Mouse (Mus musculus): Measurements from ENCODE around the gene Olfr317.
"Not testable (repeated sequence)": the region's sequence is repeated elsewhere in the genome, so short reads cannot be mapped to it uniquely, and the experiment has no call there.

Olfr317 gene

DNA sequence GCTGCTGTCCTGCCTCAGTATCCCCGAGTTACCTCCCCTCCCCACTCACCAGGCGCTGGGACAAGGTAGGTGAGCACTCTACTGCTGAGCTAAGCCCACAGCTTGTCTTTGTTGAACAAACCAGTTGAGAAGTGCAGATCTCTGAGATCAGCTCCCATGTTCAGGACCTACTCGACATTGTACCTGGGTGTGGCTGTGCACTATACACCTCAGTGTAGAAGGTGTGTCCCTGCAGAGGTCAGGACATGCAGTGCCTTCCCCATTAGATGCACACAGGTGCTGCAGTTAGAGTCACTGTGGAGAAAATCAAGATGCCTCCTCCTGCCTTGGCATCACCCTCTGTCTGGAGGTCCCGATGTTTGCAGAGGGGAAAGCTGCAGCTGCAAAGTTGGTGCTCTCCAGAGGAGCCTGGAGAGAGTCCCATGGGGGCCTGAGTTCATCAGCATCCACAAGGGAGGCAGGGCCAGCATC is at the start of gene Olfr317:
Gene Olfr317, minus strand, starts transcription at position 421 of the 471 bp plus-strand sequence.
- no peak for DNase-seq (ENCODE audit: low spot score in 2 of 2)

DNA sequence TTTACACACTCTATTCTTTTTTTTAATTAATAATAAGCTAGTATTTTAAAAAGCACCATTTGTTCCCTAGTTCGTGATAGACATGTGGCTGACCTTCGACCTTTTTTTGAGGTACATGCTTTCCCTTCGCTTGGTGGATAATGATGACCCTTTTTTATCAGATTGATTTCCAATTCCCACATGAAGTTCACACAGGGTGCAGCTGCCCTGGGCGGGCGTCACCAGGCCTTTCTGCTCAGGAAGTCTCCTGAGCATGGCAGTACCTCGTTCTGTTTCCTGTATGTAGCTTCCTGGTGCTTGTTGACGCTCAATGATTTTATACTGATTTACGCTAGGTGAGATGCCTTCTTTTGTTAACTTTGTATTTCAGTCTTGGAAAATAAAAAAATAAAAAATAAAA is 49.3 kb upstream of the Olfr317 start:
- DNase-seq (ENCODE audit: low spot score in 2 of 2), result no peak

- no peak for DNase-seq (ENCODE audit: low spot score in 2 of 2)
Measured at GRCm38 (mm10) chr11:58787651-58788050, 48.6 kb upstream of the Olfr317 start.

GRCm38 (mm10) chr11:58784182-58784581 is 45.2 kb upstream of the Olfr317 start:
- peak in 1 of 2 experiments; percentile 20 for DNase-seq (ENCODE audit: low spot score in 2 of 2)

DNA sequence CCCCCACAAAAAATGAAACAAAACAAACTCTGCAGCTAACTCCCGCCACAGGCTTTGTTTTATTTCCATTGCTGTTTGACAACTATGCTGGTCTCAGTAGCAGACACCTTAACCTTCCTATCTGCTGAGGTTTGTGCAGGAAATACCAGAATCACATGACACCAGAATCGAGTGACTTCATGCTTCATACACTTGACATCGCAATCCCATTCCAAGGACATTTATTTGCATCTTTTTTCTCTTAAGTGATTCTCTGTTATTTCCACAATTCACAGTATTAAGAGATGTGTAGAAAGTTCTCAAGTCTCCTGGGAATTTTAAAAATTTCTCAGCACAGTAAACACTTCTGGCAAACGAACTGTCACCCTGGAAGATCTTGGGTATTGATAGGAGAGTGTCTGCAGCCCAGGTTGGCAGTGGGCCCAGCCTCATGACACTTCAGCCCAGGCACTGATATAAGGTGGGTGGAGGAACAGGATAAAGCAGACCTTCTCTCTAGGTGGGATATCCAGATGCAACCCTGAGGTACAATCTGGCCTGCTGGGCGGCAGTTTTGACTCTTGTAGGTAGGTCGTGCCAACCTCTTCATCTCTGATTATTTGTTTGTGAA is 43.6 kb upstream of the Olfr317 start, which contains the start of gene Olfr314:
Gene Olfr314, plus strand, starts transcription at position 473 of the 610 bp plus-strand sequence.
- DNase-seq (ENCODE audit: low spot score in 2 of 2), result no peak

DNA sequence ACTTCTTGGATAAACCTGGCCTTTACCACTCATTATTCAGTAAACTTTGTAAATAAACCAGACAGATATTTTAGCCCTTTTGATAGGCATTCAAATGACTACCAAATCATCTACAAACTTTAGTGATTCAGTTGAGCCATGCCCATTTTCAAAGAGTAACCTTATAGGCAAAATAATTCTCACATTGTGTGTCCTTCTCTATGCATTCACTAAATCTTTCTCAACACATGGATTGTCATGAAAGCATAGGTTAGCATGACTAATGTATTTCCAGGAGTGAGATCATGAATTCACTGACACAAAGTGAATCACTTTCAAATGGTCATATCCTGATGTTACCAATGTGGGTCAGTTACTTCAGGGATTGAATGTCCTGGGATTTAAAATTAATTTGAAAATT is 33.9 kb upstream of the Olfr317 start, which contains the start of gene Olfr315:
Gene Olfr315, plus strand, starts transcription at position 301 of the 400 bp plus-strand sequence.
- no peak for DNase-seq (ENCODE audit: low spot score in 2 of 2)

DNA sequence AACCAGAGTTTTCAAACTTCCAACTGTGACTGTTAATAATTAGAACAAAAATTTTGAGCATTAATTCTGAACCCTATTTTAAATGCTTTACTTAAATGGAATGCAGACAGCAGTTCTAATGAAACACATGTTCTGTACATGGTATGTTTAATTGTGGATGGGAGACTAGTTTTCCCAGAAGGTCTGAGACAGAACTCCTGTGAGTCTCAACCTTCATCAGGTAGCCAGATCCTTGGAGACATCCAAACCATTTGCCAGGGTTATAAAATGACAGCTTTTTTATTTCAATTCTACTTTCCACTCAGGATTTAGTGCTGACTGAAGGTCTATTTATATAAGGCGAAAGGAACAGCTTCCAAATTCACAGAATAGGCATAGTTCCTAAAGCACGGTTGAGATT is 13.4 kb upstream of the Olfr317 start, which contains the start of gene Olfr316:
Gene Olfr316, plus strand, starts transcription at position 301 of the 400 bp plus-strand sequence.
- DNase-seq (ENCODE audit: low spot score in 2 of 2), result no peak

- not testable (repeated sequence) for DNase-seq (ENCODE audit: low spot score in 2 of 2)
Measured at GRCm38 (mm10) chr11:58751096-58751495, 12.1 kb upstream of the Olfr317 start.

DNA sequence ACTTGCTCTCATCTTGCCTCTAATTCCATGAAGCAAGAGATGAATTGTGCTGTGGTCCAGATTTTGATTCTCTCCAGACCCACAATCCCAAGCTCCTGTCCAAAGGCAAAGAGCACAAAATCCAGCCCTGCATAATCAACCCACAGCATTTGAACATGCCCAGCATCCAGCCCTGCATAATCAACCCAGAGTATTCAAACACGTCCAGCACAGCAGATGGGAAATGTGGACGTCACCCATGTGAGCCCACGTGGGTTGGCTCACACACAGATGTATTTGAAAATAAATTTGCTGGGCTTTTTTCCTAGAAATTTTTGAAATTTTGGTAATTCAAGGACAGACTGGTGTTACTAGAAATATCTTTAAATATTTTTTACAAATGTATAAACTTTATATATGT is 5.6 kb downstream of the Olfr317 start:
- DNase-seq (ENCODE audit: low spot score in 2 of 2), result no peak

DNA sequence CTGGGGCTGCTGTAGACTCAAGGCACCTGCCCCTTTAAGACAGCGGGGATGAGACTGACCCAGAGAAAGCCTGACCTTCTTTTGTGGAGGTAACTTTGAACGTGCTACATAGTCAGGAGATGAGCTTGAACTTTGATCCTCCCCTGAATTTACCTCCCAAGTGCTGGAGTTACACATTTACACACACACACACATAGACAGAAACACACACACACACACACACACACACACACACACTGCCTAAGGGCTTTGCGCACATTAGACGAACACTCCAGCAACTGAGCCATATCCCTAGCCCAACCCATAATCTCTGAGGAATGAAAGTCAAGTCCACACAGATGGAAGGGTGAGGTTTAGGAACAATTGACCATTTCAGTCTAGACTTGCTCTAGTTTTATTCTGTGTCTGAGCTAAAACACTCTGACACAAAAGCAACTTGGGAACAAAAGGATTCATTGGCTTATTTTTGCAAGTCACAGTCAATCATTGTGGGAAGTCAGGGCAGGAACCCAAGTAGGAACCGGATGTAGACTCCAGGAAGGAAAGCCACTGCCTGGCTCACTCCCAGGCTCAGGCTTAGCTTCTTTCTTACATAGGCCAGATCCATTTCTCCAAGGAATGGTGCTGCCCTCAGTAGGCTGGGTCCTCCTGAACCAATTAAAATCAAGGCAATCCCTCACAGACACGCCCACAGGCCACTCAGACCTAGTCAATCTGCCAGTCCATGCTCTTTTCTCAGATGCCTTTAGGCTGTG is 10.9 kb downstream of the Olfr317 start:
- DNase-seq (ENCODE audit: low spot score in 2 of 2), result not testable (repeated sequence)

GRCm38 (mm10) chr11:58723914-58724313 is 15.1 kb downstream of the Olfr317 start, which contains the start of gene Olfr318:
Gene Olfr318, minus strand, starts transcription at chr11:58724014.
- DNase-seq (ENCODE audit: low spot score in 2 of 2), result no peak

DNA sequence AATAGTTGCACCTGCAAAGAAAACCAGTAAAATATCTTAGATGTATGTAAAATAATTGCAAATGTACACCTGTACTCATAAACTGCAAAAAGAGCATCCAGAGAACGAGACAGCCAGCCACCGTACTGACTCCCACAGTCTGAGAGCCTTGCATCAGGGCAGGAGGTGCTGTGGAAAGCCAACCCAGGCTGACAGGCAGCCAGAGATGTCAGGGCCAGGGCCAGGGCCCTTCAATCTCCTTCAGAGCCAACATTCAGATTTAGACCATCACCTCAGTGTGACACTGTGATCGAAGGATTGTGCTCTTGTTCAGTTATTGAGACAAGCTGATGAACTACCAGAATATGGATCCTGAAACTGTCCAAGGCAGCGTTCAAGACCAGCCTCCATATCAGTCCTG is 19.3 kb downstream of the Olfr317 start:
- no peak for DNase-seq (ENCODE audit: low spot score in 2 of 2)

GRCm38 (mm10) chr11:58717723-58718122 is 21.3 kb downstream of the Olfr317 start:
- not testable (repeated sequence) for DNase-seq (ENCODE audit: low spot score in 2 of 2)

GRCm38 (mm10) chr11:58709086-58709485 is 29.9 kb downstream of the Olfr317 start:
- DNase-seq (ENCODE audit: low spot score in 2 of 2), result no peak

GRCm38 (mm10) chr11:58698862-58699261 is 40.1 kb downstream of the Olfr317 start, which contains the start of gene Olfr319:
Gene Olfr319, plus strand, starts transcription at chr11:58699162.
- no peak for DNase-seq (ENCODE audit: low spot score in 2 of 2)

All from spleen, postnatal 4 days (tissue).